Mouse (Mus musculus) telencephalon, adult 2 months (tissue): ENCODE results near the gene Scamp1.
A peak's percentile ranks its signal among the peaks of the same experiment; 100 is the strongest.

Source experiments
- DNase-seq: peaks from one replicate; pipeline ENCODE4 v3.0.0-alpha.2; 2011; ENCODE audit warnings: low read depth, low spot score

The Scamp1 gene

DNA sequence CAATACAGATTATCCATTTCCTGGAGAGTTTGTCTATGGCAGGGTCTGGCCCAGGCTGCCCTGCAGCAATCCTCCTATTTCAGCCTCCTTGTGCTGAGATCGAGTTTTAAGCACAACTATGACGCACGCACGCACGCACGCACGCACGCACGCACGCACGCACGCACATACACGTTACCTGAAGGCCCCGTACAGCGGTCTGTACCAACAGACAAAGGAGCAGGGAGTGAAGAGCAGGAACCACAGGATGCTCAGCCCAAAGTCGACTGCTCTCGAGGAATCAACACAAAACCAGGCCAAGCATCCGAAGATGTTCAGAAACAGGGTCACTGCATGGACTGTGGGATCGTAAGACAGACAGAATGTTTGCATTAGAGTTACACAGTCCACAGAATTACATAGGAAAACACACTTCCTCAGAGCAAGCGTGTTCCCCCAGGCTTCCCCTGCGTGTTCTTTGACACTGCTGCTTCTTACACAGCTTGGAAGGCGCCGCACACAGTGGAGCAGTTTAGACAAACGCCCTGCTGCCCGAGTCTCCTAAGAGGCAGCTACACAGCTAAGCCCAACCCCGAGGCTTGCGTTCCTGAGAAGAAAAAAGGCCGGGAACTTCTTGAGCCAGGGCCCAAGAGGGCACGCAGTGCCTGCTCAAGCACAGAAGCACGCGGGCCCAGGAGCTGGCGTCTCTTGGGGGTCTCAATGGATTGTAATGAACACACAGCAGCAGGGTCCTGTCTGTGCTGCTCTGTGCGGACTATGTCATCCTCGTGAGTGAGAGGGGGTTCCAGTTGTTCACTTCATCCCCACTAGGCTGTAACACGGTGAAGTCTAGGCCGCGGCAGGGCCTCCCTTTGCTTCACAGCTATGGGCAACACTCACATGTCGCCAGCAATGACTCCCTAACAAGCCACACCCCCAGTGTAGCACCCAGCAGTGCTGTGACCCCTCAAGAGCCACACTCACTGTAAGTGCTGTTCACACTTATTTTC lies 60.6 kb downstream of the Scamp1 start:
- no peak for DNase-seq

DNA sequence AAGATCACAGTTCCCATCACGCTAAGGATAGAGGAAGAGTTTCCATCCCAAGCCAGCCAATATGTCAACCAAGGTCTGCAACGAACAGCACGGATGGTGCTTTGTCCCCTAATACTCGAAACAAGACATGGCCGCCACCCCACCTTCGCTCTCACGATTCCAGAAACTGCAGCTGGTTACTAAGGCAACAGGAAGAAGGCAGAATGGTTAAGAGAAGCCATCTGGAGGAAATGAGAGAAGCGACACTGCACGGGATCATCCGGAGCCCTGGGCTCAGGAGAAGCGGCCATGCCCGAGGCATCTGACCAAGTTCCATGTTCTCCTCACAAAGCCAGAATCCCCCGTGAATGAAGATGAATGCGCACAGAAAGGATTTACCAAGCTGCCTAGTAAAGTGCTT lies 62.0 kb downstream of the Scamp1 start:
- DNase-seq: no peak

DNA sequence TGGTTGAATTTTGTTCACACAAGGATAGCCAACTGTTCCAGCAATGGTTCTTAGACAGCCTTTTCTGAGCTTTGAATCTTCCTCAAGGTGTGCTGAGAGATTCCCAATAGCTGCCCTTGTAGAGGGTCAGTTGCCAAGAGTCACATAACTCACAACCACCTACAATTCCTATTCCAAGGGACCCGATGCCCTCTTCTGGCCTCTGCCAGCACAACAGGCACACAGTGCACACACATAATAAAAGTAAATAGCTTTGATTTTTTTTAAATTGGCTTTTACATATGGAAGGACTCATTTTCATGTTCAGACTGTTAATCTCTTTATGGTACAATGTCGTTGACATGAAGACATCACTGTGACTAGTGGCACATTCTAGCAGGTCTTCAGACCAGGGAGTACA lies 72.9 kb downstream of the Scamp1 start:
- no peak for DNase-seq

DNA sequence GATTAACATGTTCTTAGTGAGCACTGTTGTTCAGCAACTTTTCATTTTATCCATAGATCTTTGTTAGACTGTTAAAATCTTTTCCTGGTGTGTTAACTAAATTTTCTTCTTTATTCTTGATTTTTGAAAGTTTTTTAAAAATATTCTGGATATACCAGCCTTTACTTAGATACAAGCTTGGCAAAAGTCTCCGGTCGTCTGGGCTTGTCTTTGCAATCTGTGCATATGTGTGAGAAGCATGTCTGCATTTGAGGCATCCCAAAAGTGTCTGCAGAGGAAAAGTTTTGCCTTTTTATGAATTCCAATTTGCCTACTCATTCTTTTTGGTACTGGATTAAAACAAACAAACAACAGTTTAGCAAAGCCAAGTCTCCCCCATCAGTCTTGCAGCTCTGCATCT lies 73.5 kb downstream of the Scamp1 start:
- peak; percentile 16 for DNase-seq

DNA sequence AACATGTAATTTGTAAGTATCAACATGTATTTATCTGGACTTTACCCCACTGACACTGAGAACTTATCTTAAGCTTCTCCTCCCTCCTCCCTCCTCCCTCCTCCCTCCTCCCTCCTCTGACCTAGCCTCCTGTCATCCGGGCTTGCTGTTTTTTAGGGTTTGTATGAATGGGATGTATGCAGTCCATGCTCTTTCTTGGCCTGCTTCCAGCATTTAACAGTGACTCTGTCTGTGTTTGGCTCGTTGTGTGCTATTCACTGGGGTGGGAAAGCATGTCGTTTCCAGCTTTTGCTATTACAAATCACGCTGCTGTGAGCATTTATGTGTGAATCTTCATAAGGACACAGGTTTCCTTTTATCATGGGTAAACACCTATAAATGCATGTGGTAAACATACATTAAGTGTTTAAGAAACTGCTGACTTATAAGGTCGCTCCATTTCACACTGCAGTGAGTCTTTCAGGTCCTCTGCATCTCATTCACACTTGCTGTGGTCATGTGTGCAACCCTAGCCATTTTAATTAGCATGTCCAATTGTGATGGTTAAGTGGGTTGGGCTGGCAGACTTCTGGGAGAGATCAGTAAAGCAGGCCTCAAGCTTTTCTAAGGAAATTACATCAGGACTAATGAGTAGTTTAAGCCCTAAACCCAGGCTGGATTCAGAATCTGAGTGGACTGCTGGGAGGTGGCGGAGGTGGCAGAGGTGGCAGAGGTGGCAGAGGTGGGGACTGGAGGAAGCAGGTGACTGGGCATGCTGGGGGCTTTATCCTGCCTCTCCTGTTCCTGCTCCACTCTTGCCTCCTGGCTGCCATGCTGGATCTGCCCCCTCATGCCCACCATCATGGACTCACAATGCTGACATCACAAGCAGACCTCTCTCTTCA lies 74.2 kb downstream of the Scamp1 start:
- no peak for DNase-seq

DNA sequence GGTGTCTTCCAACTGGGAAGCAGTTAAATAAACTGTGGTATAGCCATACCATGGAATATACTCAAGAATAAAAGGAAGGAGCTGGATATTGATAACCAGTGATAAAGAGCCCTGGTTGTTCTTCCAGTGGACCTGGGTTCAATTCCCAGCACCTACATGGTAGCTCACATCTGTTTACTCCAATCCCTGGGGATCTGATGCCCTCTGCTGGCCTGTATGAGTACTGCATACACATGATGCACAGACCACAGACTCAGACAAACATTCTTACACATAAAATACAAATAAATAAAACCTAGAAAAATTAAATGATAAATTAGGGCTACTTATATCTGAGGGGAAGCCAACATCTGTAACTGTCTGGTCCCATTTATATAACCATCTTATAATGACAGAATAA lies 76.8 kb downstream of the Scamp1 start:
- no peak for DNase-seq

DNA sequence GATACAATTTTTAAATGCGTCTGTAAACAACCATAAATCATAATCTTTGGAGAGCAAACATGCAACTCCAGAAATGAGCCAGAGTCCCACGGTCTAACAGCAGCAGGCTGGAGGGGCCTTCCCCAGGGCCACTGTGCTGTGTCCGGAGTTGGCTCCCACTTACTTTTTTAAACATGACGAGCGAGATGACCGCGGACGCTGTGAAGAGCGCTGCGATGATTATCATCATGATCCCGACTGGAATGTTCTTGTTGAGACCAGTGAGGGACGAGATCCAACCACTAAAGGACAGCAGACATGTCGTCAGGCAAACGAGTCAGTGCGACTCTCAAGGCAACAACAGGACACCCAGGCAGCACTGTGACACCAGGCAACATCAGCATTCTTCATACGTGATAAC lies 77.7 kb downstream of the Scamp1 start:
- DNase-seq: no peak

DNA sequence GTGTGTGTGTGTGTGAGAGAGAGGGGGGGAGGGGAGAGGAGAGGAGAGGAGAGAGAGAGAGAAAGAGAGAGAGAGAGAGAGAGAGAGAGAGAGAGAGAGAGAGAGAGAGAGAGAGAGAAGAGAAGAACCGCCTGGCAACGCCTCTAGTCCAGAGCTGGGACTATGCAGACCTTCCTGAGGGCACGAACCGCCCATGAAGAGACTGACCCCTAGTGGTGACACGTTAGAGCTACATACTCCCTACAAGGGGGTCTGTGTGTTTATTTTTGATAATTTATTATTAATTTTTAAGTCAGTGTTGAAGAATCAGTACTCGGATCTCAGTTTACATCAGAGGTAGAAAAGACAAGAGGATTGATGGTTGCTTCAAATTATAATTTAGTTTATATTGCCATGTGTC lies 80.4 kb downstream of the Scamp1 start:
- no peak for DNase-seq

DNA sequence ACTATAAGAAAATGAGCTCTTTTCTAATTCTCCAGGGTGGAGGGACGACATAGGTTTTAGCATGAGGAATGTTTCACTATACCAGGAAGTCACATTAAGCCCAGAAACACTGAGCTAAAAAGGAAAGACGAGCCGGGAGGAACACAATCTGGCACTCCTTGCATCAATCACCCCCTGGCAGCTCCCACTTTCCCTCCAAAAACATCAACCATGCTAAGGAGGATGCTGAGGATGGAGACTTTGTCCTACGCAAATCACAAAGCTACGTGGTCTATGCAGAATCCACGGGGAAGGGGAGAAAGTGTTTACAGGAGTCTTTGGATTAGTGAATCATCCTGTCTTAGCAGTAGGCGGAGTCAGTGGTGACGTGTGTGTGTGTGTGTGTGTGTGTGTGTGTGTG lies 85.8 kb downstream of the Scamp1 start:
- no peak for DNase-seq

DNA sequence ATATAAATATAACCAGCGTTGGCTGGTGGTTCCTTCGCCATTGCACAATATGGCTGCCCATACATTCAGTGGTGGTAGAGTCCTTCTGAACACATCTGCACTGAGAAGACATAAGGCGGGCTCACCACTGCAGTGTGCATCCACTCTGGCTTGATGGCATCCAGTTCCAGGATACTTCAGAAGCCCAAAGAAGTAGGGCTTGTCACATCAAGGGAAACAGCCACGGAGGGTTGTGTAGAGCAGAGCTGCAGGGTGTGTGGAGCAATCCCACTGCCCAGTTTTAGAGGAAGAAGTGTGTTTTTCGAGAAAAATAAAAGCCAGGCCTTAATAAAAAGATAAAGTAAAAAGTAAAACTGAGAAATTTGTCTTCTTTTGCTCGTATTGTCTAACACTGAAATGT lies 87.0 kb downstream of the Scamp1 start:
- DNase-seq: no peak

DNA sequence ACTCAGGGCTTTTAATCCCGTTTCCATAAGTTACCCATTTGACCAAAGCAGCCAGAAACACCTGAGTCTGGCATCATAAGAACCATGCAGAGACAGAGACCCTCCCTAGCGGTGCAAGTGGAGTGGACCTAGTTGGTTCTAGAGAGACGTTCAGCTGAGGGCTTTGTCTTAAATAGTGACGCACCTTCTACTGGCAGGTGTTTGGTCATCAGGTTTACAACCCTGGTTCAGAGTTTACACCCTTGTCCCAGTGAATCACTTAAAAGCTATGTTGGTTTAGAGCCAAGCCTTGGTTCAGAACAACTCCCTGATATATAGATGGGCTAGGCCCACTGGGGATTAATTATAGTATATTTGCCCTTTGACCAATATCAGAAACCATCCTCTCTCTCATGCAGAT lies 92.4 kb downstream of the Scamp1 start:
- no peak for DNase-seq

DNA sequence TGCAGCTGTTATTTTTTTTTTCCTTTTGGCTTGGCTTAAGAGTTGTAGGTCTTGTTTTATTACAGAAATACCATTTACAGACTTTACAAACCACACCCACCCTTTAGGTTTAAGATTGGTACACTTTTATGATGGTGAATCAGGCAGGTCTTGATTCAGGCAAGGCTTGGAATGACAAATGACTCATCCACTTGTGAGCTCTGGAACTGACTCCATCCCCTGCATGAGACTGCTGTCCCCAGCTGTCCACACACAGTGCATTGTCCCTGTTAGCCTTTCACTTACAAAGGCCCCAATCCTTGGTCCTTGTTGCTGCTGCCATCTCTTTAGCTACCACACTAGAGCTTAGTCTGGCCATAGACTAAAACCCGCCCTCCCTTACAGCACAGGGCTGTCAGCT lies 95.3 kb downstream of the Scamp1 start:
- DNase-seq: no peak

DNA sequence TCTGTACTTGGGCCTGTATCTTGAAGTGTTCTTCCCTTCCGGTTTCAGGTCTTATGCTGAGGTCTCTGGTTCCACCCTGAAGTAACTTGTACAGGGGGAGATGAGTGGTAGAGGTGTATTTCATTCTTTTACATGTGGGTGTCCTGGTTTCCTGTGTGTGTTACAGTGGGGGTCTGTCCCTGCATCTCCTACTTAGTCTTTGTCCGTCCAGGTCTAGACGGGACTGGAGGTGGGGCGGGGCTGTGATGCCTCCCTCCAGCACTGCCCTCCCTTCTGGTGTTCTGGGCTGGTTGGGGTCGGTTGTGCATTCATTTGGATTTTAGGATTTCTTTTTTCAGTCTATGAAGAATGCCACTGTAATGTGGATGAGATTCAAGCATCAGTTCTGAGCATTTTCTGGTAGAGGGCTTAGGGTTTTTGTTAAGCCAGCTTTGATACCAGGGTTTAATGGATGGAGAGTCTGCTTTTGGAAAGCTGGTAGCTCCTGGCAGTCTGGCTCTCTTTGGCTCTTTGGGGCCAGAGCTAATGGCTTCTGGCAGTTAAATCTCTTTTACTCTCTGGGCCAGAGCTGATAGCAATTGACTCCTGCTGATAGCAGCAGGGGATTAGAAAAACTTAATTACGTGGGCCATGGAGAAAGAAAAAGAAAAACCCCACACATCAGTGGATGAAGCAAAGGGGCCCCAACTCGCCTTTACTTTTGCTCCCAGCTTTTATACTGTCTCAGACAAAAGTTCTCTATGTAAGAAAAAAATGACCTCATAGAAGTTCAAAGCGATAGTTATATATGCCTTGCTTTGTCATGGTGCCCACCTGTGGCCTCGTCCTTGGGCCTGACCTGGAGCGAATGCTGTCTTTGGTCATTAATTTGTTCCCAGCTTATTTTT lies 97.2 kb downstream of the Scamp1 start:
- no peak for DNase-seq

DNA sequence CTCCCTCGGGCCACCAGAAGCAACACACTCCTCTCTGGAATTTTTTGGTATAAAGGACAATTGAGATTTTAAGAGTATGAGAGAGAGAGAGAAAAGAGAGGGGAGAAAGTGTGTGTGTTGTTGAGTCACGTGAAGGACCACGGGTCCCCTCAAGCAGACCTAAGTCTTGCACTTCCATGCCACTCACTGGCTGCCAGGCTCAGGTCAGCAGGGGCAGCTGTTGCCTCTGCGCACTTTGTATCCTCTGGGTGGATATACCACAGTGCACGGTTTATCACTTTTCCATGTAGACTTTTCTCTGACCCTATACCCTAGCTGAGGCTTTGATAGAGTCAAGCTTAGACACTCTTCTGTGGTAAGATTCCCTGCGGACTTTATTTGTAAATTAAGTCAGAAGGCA lies 100.0 kb downstream of the Scamp1 start:
- no peak for DNase-seq

DNA sequence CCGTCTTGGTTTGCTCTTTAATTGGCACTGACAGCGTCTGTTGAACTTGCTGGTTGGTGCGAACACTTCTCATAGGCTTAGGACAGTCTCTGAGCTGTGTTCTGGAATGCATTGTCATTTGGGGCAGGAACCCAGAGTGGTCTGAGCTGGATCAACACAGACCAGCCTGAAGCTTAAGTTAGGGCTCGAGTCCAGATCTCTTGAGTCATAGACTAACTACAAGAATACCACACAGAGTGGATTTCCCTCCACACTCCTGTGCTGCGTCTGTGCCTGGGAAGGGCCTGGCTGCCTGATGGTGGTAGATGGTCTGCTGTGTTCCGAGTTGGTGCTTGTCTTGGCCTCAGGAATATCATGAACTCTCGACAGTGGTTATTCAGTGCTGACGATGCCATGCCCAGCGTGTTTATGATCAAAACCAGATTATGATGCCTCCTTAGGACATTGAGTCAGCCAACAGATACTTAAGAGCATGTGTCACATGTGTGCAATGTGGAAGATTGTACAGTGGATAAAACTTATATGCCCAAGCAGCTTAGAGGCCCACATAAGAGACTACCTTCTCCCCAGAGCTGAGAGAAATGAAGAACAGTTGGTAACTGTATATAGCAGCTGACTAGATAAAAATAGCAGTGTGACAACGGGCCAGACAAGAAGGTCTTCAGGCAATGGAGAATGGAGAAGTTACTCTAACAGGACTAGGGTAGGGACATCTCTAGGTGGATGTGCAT lies 100.8 kb downstream of the Scamp1 start:
- DNase-seq: no peak

DNA sequence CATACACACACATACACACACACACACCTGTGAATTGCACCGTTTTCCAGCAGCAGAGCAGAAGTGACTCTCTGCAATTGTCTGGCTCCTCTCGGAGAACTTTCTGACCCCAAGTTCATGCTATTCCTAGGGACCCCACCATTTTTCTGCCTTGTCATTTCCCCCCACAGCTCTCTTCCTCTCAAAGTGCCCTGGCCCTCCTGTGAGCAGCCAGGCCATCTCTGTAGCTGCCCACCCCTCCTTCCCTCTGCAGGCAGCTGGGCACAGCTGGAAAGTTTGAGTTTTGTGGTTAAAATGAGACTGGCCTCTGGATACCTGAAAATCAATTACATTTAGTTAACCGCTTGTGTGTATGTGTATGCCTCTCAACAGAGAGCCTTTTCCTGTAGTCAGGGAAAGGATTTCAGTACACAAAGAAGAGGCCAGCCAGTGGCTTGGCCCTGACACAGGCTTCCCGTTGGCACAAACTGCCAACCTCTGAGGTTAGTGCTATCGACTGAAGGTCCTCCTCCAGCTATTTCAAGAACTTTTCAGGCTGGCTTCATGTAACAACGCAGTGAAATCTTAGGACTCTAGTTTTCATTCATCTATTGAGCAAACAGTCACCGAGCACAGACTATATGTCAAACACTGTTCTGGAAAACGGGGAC lies 102.2 kb downstream of the Scamp1 start:
- DNase-seq: no peak

DNA sequence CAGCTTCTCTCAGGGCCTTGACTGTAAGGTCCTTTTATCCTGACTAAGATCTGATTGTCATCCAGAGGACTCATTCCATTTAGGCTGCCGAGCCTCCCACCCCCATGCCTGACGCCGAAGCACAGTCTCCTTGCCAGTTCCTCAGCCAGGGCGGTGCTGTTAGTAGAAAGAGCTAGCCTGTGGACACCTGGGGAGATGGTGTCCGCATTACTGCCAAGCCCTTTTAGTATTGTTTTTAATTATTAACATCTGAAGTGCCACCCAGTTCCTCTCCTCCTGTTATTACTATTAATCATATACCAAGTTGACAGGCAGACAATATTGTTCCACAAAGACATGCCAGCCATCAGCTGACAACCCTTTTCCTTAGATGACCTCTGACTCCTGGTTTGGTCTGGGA lies 103.6 kb downstream of the Scamp1 start:
- DNase-seq: no peak

DNA sequence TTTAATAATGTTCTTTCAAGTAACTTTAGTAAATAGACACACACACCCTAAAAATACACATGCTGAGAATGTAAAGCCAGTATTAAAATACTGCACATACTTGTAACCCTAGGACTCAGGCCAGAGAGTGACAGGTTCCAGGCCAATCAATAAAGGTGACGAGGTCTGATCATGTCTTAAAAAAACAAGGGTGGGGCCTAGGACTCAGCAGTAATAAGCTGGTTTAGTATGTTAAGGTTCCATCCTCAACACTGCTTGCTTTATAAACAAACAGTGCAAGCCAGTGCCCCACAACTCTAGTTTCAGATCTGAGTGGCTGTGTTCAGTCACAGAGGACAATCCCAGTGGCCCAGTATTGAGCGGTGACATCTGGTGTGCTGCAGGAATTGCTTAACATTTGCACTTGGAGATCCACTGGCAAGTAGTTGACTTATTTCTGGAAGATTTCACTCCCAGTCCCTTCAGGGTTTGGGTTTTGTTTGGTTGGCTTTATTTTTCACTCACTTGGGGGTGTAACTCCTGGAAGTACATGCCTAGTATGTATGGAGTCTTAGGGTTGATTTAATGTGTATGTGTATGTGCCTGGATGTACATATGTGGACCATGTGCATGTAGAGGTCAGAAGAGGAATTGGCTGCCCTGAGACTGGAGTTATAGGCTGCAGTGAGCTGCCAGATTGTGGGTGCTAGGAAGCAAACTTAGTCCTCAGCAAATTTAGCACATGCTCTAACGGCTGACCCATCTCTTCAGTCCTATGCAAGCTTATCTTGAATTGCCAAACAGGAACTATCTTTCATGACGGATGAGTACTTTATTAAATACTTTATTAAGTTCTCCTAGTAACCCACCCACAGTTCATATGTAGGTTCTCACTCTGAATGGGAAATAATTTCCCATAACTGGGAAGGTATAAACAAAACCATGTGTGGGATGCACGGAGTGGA lies 104.9 kb downstream of the Scamp1 start:
- no peak for DNase-seq

DNA sequence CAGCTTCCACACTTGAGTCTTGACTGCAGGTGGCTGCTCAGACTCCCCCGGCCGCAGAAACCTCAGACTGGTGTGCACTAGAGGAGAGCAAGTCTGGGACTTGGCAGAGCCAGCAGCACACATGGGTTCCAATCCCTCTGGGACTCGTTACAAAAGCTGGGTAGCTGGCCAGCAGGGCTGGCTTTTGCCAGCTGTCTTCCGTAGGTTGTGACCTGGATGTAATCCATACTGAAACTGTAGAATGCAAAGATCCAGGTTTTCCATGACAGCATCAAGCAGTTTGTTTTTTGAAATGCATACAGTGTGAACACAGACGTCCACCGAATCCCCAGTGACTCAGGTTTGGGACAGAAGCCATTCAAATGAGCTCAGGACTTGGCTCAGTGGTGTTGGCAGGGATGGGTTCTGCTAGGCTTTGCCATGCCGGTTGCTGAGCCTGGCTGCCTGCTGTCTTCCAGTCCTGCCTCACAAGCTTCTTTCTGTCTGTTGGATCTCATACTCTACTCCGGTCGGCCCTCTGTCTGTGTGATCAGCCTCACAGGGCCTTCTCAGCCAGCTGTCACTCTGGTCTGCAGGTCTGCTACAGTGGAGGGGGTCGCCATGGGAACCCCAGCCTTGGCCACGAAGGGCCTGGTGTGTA lies 107.1 kb downstream of the Scamp1 start:
- DNase-seq: peak; percentile 86
